Mouse (Mus musculus) spleen, postnatal 10 days (tissue): ENCODE results near the gene Mindy4.

Experiments
- DNase-seq, 2 experiments: peaks; one replicate each; pipeline ENCODE4 v3.0.0; 2021 to 2022; ENCODE audit warnings: low spot score in 2 of 2

The Mindy4 gene

DNA sequence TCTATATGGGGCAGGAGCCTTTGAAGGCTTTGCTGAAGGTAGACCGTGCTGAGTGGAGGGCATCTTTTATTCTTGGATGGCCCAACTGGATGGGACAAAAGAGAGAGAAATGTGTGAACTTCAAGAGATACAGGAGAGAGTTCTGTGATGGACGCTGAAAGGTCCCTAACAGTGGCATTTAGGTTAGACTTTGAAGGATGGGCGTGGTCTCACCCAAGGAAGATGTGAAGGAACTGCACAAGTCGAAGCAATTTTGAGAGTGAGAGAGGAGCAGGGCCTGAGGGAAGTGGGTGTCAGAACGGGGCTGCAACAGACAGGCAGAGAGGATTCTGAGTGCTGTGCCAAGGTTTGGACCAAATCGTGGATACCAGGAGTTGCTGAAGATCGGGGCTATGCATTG lies 54.1 kb downstream of the Mindy4 start:
- no peak for DNase-seq

GRCm38 (mm10) chr6:55258428-55259325 lies 55.5 kb downstream of the Mindy4 start:
- DNase-seq = no peak

DNA sequence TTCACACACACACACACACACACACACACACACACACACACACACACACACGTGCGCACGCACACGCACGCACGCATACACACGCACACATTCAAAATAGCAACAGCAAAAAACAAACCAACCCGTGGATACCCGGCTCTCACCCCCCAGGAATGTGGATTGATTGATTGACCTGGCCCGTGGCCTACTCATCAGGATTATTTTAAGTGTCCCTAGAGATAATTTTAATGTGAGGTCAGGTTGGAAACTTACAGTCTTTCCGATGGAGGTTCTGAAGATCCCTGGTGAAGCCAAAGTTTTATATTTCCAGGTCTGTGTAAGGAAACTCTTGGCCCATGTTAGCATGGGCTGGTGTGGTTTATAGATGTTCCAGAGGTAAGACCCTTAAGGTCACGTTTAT lies 59.0 kb downstream of the Mindy4 start:
- DNase-seq = no peak

- peak; percentile 55 to 78 for DNase-seq
Observed at GRCm38 (mm10) chr6:55263490-55264046, 60.4 kb downstream of the Mindy4 start.

- DNase-seq = peak; percentile 45 to 61
Observed at GRCm38 (mm10) chr6:55264741-55265366, 61.7 kb downstream of the Mindy4 start.

GRCm38 (mm10) chr6:55272952-55273351 lies 69.8 kb downstream of the Mindy4 start:
- DNase-seq = no peak

DNA sequence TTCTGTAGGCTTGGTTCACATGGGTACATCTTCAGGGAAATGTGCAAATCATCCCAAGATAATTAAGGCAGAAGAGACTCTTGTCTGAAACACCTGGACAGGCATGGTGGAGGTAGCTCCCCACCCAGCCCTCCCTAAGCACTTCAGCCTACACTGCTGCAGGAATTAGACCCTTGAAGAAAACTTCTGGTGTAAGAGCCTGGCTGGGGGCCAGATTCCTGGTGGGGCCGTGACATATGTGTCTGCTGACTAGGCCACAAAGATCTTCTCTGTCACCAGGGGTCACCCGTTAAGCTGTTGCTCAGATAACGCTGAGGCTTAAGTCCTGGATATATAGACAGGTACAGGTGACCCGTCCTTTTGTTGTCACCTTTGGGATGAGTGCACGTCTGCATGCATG lies 70.3 kb downstream of the Mindy4 start:
- no peak for DNase-seq

- no peak for DNase-seq
Observed at GRCm38 (mm10) chr6:55275000-55275399, 71.8 kb downstream of the Mindy4 start.

GRCm38 (mm10) chr6:55275786-55276185 lies 72.6 kb downstream of the Mindy4 start:
- DNase-seq = no peak

- DNase-seq = no peak
Observed at GRCm38 (mm10) chr6:55276692-55277282, 73.6 kb downstream of the Mindy4 start.

GRCm38 (mm10) chr6:55278086-55278485 lies 74.9 kb downstream of the Mindy4 start:
- DNase-seq = no peak

DNA sequence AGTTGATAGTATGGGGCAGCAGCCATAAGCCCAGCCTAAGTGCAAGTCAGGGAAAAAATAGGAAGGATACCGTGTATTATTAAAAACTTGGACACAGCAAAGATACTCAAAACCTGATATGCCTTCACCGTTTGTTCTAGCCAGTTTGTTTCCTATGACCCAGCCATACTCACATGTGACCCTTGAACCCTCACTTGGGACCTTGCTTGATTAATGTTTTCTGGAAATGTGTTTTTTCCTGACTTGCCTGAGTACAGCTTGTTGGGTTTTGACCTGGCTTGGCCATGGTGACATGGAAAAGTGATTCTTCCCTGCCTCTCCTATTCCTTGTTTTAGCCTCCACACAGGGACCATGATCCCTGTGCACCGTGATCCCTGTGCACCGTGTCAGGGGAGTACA lies 75.3 kb downstream of the Mindy4 start:
- no peak for DNase-seq

- no peak for DNase-seq
Observed at GRCm38 (mm10) chr6:55280979-55281378, 77.8 kb downstream of the Mindy4 start.

DNA sequence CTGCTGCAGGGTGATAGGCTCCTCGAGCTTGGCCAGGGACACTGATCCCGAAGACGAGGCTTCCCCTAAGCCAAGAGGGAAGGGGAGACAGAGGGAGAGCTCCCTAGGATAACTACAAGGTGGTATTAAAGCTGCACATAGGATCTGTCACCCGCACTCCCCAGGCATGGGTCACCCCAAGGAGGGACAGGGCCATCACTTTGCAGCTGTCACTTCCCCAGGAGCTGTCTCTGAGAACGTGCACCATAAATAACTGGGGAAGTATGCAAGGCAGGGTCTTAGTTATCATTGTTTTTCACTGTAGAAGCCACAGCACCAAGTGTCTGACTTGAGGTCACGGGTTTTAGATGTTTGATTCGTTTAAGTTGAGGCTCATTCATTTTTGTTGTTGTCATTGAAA lies 78.5 kb downstream of the Mindy4 start:
- no peak for DNase-seq

GRCm38 (mm10) chr6:55282348-55282747 lies 79.2 kb downstream of the Mindy4 start:
- DNase-seq = no peak

DNA sequence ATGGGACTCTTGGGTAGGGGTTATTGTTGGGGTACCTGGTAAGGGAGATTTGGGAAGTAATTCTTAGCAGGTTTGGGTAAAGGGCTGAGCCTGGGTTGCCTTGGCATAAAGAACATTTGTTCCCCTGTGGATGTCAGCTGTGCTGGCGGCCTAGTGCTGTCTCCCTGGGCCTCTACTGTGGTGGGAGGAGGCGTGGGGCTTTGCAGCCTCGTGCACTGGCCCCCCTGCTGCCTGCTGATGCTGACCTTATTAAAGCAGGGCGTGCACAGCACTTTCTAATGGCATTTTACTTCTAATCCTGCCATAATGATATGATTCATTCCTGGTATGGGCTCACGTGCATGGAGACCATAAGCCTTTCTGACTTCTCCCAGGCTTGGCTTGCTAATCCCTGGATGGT lies 82.0 kb downstream of the Mindy4 start:
- DNase-seq = no peak

DNA sequence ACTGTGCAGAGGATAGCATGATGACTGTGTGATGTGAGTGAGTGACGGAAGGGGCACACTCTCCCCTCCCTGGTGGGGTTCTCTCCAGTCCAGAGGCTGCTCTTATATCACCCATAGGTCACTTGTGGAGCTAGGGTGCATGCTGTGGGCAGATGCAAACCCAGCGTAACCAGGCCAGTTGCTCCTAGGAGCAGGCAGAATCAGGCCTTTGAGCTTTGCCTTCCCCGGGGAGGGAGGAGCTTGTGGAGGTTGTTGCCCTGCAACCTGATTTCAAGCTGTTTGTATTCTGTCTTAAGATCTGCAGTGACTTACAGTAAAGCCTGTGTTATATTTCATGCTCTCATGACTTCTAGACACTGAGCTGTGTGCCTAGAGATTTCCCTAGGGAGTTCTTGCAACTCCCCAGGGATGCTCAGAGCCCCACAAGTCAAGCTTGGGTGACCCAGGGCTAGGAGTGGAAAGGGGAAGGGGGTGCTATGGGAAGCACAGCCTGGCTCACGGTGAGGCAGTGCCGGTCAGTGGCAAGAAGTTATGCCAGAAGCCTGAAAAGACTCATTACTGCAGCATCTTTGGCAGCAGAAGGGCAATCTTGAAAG lies 84.9 kb downstream of the Mindy4 start:
- DNase-seq = no peak

DNA sequence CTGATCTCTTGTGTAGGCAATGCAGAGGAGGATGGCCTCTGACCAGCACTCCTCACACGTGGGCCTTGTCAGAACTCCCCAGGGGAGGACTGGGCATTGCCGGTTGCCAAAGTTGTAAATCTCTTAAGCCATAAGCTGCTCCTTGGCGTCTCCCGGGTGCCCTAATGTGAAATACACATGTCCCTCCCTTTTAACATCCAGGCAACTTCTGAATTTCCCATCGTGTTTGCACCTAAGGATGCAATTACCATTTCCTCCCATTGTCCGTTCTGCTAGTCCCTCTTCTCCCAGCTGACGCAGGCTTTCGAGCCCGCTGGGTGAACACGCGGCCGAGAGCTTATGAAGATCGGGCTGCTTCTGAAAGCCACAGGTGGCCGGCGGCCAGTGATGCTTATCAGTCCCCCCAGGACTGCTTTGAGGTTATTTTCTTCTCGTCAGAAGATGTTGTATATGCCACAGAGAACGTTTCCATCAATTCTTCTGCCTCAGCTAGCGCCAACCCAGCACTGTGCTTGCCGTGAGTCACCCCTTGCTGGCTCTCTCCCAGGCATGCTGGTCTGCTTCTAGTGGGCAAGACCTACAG lies 91.5 kb downstream of the Mindy4 start:
- peak in 1 of 2 experiments; percentile 44 for DNase-seq

GRCm38 (mm10) chr6:55295325-55295724 lies 92.1 kb downstream of the Mindy4 start:
- DNase-seq = no peak

- DNase-seq = peak in 1 of 2 experiments; percentile 33
Observed at GRCm38 (mm10) chr6:55299482-55299881, 96.3 kb downstream of the Mindy4 start.

GRCm38 (mm10) chr6:55299917-55300316 lies 96.7 kb downstream of the Mindy4 start:
- no peak for DNase-seq

DNA sequence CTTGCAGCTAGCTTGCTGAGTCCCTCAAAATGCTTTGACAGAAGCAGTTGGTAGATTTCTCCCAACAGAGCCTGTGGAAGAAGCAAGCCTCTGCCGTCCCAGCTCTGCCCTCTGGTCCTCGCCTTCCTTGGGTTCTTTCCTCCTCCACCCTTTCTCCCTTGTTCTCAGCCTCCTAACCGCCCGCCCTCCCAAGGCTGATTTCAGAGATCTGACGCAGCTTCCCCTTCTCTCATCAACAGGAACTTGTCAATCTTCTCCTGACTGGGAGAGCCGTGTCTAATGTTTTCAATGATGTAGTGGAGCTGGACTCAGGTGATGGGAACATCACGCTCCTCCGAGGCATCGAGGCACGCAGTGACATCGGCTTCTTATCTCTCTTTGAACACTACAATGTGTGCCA lies 97.5 kb downstream of the Mindy4 start:
- no peak for DNase-seq
